Mouse (Mus musculus) ES-E14 (cell line): ENCODE data around the gene Mitf.

Experiments
- CHD2 ChIP-seq: IDR thresholded peaks from 2 replicates; pipeline ENCODE4 v1.6.1; 2014; ENCODE audit warnings: mild to moderate bottlenecking, low read depth, low read length, inconsistent platforms
- HCFC1 ChIP-seq: IDR thresholded peaks from 2 replicates; pipeline ENCODE4 v1.6.1; 2012; ENCODE audit warnings: low read length, inconsistent platforms, borderline replicate concordance; ENCODE audit not compliant: insufficient read depth
- ZC3H11A ChIP-seq: IDR thresholded peaks from 2 replicates; pipeline ENCODE4 v1.6.1; 2012; ENCODE audit warnings: low read depth, mild to moderate bottlenecking, inconsistent platforms, low read length, borderline replicate concordance
- ZNF384 ChIP-seq: IDR thresholded peaks from 2 replicates; pipeline ENCODE4 v1.6.1; 2012; ENCODE audit warnings: low read depth, low read length, inconsistent platforms

DNA sequence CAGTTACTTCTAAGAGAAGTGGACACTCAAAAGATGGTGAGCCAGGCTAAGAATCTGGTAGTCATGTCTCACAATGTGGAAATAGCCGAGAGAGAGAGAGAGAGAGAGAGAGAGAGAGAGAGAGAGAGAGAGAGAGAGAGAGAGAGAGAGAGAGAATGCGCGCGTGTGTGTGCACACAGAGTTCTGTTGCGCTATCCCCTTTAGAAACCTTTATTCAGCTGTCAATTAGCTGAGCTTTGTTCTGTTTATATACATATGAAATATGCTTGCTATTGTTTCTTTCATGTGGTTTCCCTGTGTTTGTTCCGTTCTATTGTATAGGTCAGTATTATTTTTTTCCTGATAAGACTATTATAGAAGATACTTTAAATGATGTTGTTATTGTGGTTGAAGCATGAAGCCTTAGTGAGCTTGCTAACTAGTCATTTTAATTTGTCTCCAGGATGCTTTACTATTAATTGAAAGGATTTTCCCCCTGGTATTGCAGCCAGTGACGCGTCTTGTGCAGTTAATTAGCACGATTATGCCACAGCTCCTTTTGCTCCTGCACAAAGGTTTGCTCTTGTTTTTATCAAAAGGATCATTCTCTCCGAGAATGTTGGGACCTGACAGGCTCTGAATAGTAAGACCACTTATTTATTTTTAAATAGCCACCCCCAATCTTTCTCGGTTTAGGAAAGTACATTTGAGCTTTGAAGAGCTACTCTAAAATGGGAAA lies 131.2 kb downstream of the Mitf start:
- no peak for TF ChIP-seq HCFC1
- no peak for TF ChIP-seq ZNF384
- TF ChIP-seq ZC3H11A = no peak
- TF ChIP-seq CHD2 = no peak
